Mouse (Mus musculus): ENCODE measurements around the gene Aprt.
A peak's percentile ranks its signal among the peaks of the same experiment; 100 is the strongest.

Aprt gene

DNA sequence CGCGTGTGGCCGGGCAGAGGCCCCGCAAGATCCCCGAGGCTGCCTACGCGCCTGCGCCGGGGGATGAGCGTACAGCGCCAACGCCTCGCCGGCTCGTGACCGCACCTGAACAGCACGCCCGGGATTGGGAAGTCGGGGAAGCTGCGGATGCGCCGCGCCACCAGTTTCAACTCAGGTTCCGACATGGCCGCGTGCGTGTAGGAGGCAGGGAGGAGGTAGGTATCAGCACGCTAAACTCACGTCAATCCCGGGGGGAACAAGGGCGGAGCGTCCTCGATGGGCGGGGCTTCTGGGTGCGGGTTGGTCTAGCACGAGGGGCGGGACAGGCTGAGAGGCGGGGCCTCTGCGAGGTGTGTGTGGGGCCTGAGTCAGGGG is at the start of gene Aprt:
TSS of gene Aprt (minus strand) at position 262 of the 375 bp plus-strand sequence.
- peak; percentile 69 for DNase-seq (ENCODE audit: extremely low spot score, low read depth, low spot score)

- no peak for DNase-seq (ENCODE audit: extremely low spot score, low read depth, low spot score)
These were observed 49.1 kb upstream of the Aprt start for GRCm38 (mm10) chr8:122625811-122626210.

DNA sequence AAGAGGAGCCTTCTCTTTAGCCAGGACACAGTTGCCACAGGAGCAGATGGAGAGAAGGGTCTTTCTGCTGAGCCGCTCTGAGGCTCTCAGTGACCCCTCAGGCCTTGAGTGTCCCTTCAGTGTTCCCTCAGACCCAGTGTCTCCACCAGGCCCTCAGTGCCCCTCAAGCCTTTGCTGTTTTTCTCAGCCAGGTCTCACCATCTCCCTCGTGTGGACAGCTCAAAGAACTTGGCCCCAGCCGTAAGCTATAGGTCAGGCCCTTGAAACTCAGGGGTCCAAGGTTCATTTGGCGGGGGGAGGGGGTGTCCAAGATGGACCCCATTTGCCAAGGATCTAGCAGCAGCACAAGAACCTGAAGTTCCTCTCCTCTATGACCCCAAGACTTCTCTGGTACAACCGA is 47.9 kb upstream of the Aprt start:
- no peak for DNase-seq (ENCODE audit: extremely low spot score, low read depth, low spot score)

GRCm38 (mm10) chr8:122623844-122624642 is 47.3 kb upstream of the Aprt start:
- no peak for DNase-seq (ENCODE audit: extremely low spot score, low read depth, low spot score)

GRCm38 (mm10) chr8:122622727-122623126 is 46.0 kb upstream of the Aprt start, which contains the start of gene Pabpn1l:
Gene Pabpn1l, minus strand, starts transcription at chr8:122622739.
- DNase-seq (ENCODE audit: extremely low spot score, low read depth, low spot score) = no peak

GRCm38 (mm10) chr8:122620446-122620845 is 43.7 kb upstream of the Aprt start:
- no peak for DNase-seq (ENCODE audit: extremely low spot score, low read depth, low spot score)

DNA sequence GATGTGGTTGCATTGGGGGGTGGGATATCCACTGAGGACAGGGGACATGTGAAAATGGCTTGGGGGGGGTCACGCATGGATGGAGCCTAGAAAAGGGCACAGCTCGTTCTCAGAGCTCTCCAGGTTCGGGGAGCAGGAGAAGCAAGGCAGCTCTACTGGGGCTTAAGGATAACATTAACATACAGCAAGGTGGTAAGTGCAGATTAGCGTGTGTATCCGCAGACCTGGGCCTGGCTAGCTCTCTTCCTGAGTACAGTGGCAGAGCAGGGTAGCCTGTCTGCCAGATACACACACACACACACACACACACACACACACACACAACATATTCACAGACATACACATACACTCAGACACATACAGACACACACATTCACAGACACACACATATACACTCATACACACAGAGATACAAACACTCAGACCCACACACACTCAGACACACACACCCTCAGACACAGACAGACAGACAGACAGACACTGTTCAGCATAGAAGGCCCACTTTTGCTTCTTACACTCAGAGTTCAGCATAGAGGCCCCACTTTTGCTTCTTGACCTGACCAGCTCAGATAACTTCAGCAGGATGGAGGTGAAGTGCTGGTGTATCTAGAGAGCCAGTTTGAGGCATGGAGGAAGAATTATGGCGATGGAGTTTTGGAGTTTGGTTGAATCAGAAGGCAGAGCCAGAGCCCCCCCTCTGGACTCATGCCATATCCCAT is 42.1 kb upstream of the Aprt start:
- DNase-seq (ENCODE audit: extremely low spot score, low read depth, low spot score) = no peak

GRCm38 (mm10) chr8:122617947-122618546 is 41.3 kb upstream of the Aprt start:
- DNase-seq (ENCODE audit: extremely low spot score, low read depth, low spot score) = peak; percentile 71

DNA sequence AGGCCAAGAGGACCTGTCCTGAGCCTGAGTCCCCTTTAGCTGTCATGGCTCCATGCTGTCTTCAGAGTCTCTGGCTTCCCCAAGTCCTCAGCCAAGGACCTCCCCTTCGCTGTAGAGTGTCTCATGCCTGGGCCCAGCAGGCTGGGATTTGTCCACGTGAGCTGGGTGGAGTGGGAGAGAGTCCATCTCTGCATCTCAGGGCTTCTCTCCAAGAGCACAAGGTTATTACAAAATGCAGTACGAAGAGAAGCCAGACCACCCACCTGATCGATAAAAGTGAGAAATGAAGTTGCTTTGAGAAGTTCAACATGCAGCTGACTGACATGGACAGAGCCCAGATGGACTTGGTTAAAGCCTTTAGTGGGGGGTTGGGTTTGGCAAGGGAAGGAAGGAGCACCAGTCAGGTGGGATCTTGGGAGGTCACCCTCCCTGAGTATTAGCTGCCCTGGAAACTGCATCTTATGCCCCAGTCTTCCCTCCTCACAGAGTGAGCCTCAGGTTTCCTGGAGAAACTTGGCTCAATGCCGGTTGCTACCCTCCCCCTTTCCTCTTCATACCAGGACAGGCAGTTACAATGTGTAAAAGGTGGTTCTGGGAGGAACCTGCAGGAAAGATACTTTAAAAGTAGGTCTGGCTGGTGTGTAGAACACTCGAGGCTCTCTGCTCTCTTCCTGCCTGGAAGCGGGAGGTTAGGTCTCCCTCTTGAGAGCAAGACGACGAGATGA is 39.6 kb upstream of the Aprt start:
- DNase-seq (ENCODE audit: extremely low spot score, low read depth, low spot score) = no peak

DNA sequence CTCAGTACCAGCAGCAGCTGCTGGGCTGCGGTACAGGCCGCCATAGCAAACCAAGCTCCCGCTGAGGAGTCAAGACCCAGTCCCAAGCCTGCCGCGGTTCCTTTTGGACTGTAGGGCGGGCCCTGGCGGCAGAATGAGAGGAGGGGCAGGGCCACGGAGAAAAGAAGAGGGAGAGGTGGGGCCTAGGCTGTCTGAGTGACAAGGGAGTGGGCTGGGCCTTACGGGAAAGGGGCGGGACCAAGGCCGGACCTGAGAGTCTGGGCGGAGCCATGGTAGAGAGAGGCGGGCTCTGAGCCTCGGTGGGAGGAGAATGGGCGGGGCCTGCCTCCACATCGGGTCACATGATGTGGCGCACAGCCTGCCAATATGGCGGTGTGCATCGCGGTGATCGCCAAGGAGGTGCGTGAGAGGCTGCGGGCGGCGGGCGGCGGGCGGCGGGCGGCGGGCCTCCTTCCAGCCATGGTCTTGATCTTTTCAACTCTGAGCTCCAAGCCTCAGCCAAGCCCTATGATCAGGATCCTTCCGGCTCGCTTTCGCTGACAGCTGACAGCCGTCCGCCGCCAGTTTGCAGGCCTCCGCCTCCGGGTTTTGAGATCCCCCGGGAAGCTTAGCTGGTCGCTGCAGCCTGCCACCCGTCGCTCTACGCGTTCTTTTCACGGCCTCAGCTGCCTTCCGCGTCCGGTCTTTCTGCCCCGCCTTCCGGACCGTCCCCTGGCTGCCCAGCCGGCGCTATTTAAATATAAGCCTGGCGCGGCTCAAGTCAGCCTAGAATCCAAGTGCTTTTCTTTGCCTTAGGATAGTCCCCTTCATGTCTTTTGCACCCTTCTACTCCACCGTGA is 34.8 kb upstream of the Aprt start, which contains the start of the genes Galns and Trappc2l:
TSS of gene Galns (minus strand) at position 169 of the 839 bp plus-strand sequence.
TSS of gene Trappc2l (plus strand) at position 346 of the 839 bp plus-strand sequence.
- DNase-seq (ENCODE audit: extremely low spot score, low read depth, low spot score) = peak; percentile 94

GRCm38 (mm10) chr8:122610612-122611277 is 34.0 kb upstream of the Aprt start:
- no peak for DNase-seq (ENCODE audit: extremely low spot score, low read depth, low spot score)

DNA sequence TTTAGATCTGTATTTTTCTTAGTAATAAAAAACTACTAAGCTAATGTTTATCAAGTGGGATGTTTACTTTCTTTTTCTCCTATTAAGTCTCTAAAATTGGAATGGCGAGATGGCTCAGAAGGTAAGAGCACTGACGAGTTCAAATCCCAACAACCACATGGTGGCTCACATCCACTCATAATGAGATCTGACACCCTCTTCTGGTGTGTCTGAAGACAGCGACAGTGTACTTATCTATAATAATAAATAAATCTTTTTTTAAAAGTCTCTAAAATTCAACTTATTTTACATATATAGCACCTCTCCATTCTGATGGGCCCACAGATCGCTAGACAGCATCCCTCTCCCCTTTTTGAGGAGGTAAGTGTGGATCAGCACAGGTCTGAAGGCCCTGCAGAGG is 33.5 kb upstream of the Aprt start:
- DNase-seq (ENCODE audit: extremely low spot score, low read depth, low spot score) = no peak

GRCm38 (mm10) chr8:122606810-122607209 is 30.1 kb upstream of the Aprt start:
- DNase-seq (ENCODE audit: extremely low spot score, low read depth, low spot score) = no peak

GRCm38 (mm10) chr8:122605367-122605766 is 28.7 kb upstream of the Aprt start:
- no peak for DNase-seq (ENCODE audit: extremely low spot score, low read depth, low spot score)

GRCm38 (mm10) chr8:122604640-122605039 is 27.9 kb upstream of the Aprt start:
- DNase-seq (ENCODE audit: extremely low spot score, low read depth, low spot score) = no peak

- DNase-seq (ENCODE audit: extremely low spot score, low read depth, low spot score) = no peak
These were observed 24.0 kb upstream of the Aprt start for GRCm38 (mm10) chr8:122600666-122601065.

DNA sequence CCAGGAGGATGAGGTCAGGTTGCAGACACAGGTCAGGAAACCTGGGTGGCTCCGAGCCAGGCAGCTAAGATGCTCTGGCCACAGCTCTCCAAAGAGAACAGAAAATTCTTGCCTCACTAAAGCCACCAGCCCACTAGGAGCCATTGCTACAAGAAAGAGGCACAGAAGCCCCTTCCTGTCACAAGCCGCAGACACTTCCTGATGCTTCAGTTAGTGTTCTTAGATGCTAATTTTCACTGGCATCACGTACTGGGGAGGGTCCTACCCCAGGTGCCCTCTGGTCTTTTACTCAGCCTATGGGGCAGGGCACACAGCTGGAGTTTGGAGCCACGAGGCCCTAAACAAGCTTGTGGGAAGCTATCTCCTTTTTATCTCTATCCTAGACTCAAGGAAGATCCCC is 19.3 kb upstream of the Aprt start:
- no peak for DNase-seq (ENCODE audit: extremely low spot score, low read depth, low spot score)

DNA sequence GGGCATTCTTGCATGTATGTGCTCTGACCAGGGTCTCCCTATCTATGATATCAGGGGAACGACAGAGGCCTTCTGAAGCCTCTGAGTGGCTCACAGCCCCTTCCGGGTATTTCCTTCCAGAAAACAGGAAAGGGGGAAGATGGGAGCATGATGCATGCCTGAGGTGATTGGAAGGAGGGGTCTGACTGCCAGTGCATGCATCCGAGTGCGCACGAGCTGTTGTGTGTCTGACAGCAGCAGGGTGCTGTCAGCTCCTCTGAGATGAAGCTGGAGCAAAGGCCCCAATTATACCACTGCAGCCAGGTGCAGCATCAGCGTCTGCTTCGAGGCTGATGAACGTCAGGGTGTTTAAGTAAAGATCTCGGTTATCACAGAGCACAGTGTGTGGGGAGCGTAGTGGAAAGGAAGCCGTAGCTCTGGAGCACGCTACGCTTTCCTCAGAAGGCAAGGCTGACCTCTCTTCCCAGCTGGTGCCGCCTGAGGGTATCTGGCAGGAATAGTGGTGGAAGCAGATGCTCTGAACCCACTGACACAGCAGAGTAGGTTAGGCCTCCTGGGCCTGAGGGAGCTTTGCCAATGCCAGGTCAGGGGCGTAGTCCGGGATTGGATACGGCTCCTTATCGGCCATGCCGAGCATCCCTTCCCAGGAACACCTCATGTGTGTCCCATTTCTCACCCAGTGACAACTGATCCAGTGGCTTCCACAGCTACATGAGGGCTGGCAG is 17.2 kb upstream of the Aprt start:
- DNase-seq (ENCODE audit: extremely low spot score, low read depth, low spot score) = no peak

- DNase-seq (ENCODE audit: extremely low spot score, low read depth, low spot score) = no peak
These were observed 16.5 kb upstream of the Aprt start for GRCm38 (mm10) chr8:122593240-122593639.
